Mouse (Mus musculus) kidney, embryonic 14.5 days (tissue): ENCODE measurements around the gene Ralb. TPM values are rescaled to one million over a fixed set of nuclear protein-coding genes. Genes with fewer than 3 reads are reported as not detected.

ENCODE experiments used
- ATAC-seq: fragments of 200-750 bp; cut with Nextera tagmentation; 2 replicates; pipeline ENCODE4 v1.8.0; 2017; ENCODE audit warnings: moderate number of reproducible peaks, mild to moderate bottlenecking, moderate TSS enrichment, moderate library complexity; ENCODE audit not compliant: low FRiP score, low TSS enrichment
- H3K27ac ChIP-seq: fragments of 300-500 bp; sonication (generic); 2 replicates; pipeline ENCODE4 v1.5.1; 2014; ENCODE audit warnings: low read depth, mild to moderate bottlenecking, low read length, moderate library complexity, mixed read lengths
- H3K27me3 ChIP-seq: fragments of 300-500 bp; sonication (generic); 2 replicates; pipeline ENCODE4 v1.6.1; 2014; ENCODE audit warnings: mild to moderate bottlenecking, low read length; ENCODE audit not compliant: control insufficient read depth, insufficient read depth
- H3K36me3 ChIP-seq: fragments of 300-500 bp; sonication (generic); 2 replicates; pipeline ENCODE4 v1.6.1; 2014; ENCODE audit warnings: low read length, mixed read lengths; ENCODE audit not compliant: control insufficient read depth, insufficient read depth
- H3K4me1 ChIP-seq: fragments of 300-500 bp; sonication (generic); 2 replicates; pipeline ENCODE4 v1.6.1; 2014; ENCODE audit warnings: low read length, mixed read lengths; ENCODE audit not compliant: control insufficient read depth, insufficient read depth
- H3K4me2 ChIP-seq: fragments of 300-500 bp; sonication (generic); replicated peaks from 2 replicates; pipeline ENCODE4 v1.6.1; 2014; ENCODE audit warnings: low read depth, mild to moderate bottlenecking, low read length
- H3K4me3 ChIP-seq: fragments of 300-500 bp; sonication (generic); 2 replicates; pipeline ENCODE4 v1.5.1; 2014; ENCODE audit warnings: mild to moderate bottlenecking, low read length
- H3K9ac ChIP-seq: fragments of 300-500 bp; sonication (generic); 2 replicates; pipeline ENCODE4 v1.6.1; 2014; ENCODE audit warnings: low read depth, mild to moderate bottlenecking, low read length, moderate library complexity
- H3K9me3 ChIP-seq: fragments of 300-500 bp; sonication (generic); 2 replicates; pipeline ENCODE4 v1.6.1; 2016; ENCODE audit warnings: low read length; ENCODE audit not compliant: control insufficient read depth
- WGBS: fragments of 180-500 bp; shearing (Covaris S2); extraction: QIAGEN DNeasy Blood & Tissue Kit; methylation state at CpG from one replicate; pipeline ENCODE4 v1.1.7; 2014; 5-methylcytosine and 5-hydroxymethylcytosine counted together
- polyA plus RNA-seq: library from polyadenylated mRNA; unstranded; fragments of >200 nt; fragmentation: Nextera tagmentation; extraction: Ambion mirVana; gene quantifications from 2 replicates; pipeline ENCODE4 v1.2.1, GENCODE M21; 2014

Ralb gene
- polyA plus RNA-seq, 1 experiment from 2014 or later: 123 TPM

GRCm38 (mm10) chr1:119530941-119531340 lies 26.3 kb upstream of the Ralb start:
- Histone ChIP-seq H3K36me3 (peaks cover 19% of the 10 kb centered on the region), H3K27ac (no peak overlapping the region), H3K9ac (no peak overlapping the region), H3K9me3 (peaks cover 18% of the 10 kb centered on the region), H3K27me3 (no peaks in the 10 kb centered on the region), H3K4me2 (no peak overlapping the region), H3K4me3 (no peak overlapping the region), H3K4me1 (peaks cover 5% of the 10 kb centered on the region; the same call in 1 of the 2 replicates)
- ATAC-seq: no peak
- 91% methylated on average over 13 of the region's 13 CpGs for WGBS

DNA sequence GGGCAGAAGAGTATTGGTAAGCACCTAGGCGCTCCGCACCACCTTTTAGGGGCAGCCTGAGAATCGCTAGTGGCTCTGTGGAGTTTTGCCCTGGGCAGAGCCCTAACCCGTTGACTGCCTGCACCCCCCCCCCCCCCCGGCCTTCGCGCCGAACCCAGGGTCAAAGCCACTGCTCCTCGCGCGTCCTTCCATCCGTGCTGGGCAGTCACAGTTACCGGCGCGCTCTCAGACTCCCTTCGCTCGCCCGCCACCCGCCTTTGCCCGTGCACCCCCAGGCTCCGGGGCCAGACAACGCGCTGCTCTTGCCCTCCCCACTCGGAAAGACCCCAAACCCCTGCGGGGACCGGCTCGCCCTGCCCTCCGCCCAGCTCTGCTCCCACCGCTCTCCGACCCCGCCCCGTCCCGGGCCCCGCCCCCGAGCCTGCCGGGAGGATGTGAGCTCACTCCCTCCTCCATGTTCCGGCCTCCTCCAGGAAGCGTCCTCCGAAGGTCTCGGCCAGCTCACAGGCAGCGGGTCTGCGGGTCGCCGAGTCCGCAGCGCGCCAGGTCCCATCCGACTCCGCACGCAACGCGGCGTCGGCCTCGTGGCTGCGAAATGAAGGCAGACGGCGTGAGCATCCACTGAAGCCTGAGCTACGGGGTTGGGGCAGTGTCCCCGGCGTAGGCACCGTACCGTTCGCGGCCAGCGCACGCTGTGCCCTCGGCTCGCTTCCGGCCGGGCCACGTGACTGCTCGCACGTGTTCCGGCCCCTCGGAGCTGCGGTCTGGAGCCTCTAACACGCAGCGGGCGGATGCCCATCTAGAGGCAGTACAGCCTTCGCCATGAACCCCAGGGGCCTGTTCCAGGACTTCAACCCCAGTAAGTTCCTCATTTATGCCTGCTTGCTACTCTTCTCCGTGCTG lies 21.3 kb upstream of the Ralb start, which contains the start of gene Tmem185b:
Gene Tmem185b, plus strand, starts transcription at position 472 of the 903 bp plus-strand sequence.
- H3K4me1 ChIP-seq: peaks cover 14% of the 10 kb centered on the region; the same call in 1 of the 2 replicates
- H3K4me3 ChIP-seq: peak within 1 kb of the TSS; percentile 64
- peak within 1 kb of the TSS; percentile 79 for H3K27ac ChIP-seq
- peak; percentile 96 for ATAC-seq
- no peaks in the 10 kb centered on the region for H3K27me3 ChIP-seq
- WGBS: 2% methylated on average over 63 of the region's 82 CpGs
- peaks cover 19% of the 10 kb centered on the region for H3K36me3 ChIP-seq
- H3K9ac ChIP-seq: peak within 1 kb of the TSS; percentile 78
- peak within 1 kb of the TSS; percentile 79 for H3K4me2 ChIP-seq
- peaks cover 18% of the 10 kb centered on the region for H3K9me3 ChIP-seq

- H3K27ac ChIP-seq: no peak overlapping the region
- H3K9me3 ChIP-seq: peaks cover 18% of the 10 kb centered on the region
- peak overlapping the region; percentile 79 for H3K4me2 ChIP-seq
Observed at GRCm38 (mm10) chr1:119525004-119525444, 20.4 kb upstream of the Ralb start.

GRCm38 (mm10) chr1:119523826-119524225 lies 19.2 kb upstream of the Ralb start:
- H3K9me3 ChIP-seq: peaks cover 14% of the 10 kb centered on the region
- H3K4me1 ChIP-seq: peaks cover 14% of the 10 kb centered on the region; the same call in 1 of the 2 replicates
- 83% methylated on average over 7 of the region's 7 CpGs for WGBS
- no peak overlapping the region for H3K27ac ChIP-seq
- H3K27me3 ChIP-seq: no peaks in the 10 kb centered on the region
- no peak for ATAC-seq
- no peak overlapping the region for H3K4me3 ChIP-seq
- H3K9ac ChIP-seq: no peak overlapping the region
- H3K4me2 ChIP-seq: no peak overlapping the region
- peaks cover 13% of the 10 kb centered on the region for H3K36me3 ChIP-seq

More at GRCm38 (mm10) chr1:119525004-119525444, 20.4 kb upstream of the Ralb start:
- ATAC-seq: no peak
- peak overlapping the region; percentile 64; the same call in 1 of the 2 replicates for H3K4me3 ChIP-seq
- peaks cover 19% of the 10 kb centered on the region for H3K36me3 ChIP-seq
- WGBS: 22% methylated on average over 5 of the region's 5 CpGs
- H3K27me3 ChIP-seq: no peaks in the 10 kb centered on the region
- H3K9ac ChIP-seq: no peak overlapping the region
- peaks cover 14% of the 10 kb centered on the region; the same call in 1 of the 2 replicates for H3K4me1 ChIP-seq

GRCm38 (mm10) chr1:119523369-119523768 lies 18.8 kb upstream of the Ralb start:
- ATAC-seq: no peak
- peaks cover 10% of the 10 kb centered on the region for H3K36me3 ChIP-seq
- H3K27me3 ChIP-seq: no peaks in the 10 kb centered on the region
- WGBS: 85% methylated on average over 6 of the region's 7 CpGs
- H3K4me3 ChIP-seq: no peak overlapping the region
- peaks cover 9% of the 10 kb centered on the region for H3K9me3 ChIP-seq
- no peak overlapping the region for H3K27ac ChIP-seq
- no peak overlapping the region for H3K4me2 ChIP-seq
- no peak overlapping the region for H3K9ac ChIP-seq
- peaks cover 14% of the 10 kb centered on the region; the same call in 1 of the 2 replicates for H3K4me1 ChIP-seq

DNA sequence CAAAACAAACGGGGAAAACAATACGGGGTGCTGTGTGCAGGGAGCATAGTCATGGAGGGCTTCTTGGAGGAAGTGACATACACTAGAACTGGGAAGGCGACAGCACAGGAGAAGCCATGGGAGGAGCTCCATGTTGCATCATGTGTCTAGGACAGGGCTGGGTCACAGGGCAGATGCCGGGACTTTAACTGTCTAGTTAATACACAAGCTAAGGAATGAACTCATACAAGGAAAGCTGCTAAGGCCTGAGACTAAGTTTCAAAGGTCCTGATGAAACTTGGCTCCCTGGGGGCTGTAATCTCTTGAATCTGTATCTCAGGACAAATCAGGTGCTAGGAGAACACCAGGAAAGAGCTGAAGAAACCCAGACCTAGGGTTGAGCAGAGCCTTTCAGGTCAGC lies 18.1 kb upstream of the Ralb start:
- no peak overlapping the region for H3K4me3 ChIP-seq
- H3K9ac ChIP-seq: no peak overlapping the region
- peaks cover 6% of the 10 kb centered on the region for H3K36me3 ChIP-seq
- peaks cover 9% of the 10 kb centered on the region for H3K9me3 ChIP-seq
- H3K4me1 ChIP-seq: peaks cover 14% of the 10 kb centered on the region; the same call in 1 of the 2 replicates
- no peak for ATAC-seq
- H3K27me3 ChIP-seq: no peaks in the 10 kb centered on the region
- 79% methylated on average over 4 of the region's 4 CpGs for WGBS
- H3K4me2 ChIP-seq: no peak overlapping the region
- H3K27ac ChIP-seq: no peak overlapping the region

DNA sequence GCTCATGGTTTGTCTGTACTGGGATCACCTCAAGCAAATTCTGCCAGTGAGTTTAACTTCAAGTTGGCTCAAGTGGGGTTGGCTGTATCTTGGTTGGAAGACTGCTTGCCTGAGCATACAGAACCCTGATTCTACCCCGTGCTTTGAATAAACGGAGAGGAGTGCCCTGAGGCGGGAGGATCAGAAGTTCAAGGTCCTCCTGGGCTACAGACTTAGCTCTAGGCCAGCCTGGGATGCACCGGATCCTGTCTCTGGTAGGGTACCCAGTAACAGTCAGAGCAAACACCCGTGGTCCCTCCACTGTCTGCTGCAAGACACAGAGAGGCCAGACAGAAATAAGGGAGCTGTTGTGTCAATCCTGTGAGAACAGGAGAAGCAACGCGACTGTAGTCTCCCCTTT lies 17.1 kb upstream of the Ralb start:
- Histone ChIP-seq H3K4me3 (no peak overlapping the region), H3K9ac (no peak overlapping the region), H3K27ac (no peak overlapping the region), H3K36me3 (no peaks in the 10 kb centered on the region), H3K4me1 (peaks cover 14% of the 10 kb centered on the region; the same call in 1 of the 2 replicates), H3K9me3 (no peaks in the 10 kb centered on the region; the same call in 1 of the 2 replicates), H3K4me2 (no peak overlapping the region), H3K27me3 (no peaks in the 10 kb centered on the region)
- ATAC-seq: no peak
- WGBS: 83% methylated on average over 7 of the region's 7 CpGs

DNA sequence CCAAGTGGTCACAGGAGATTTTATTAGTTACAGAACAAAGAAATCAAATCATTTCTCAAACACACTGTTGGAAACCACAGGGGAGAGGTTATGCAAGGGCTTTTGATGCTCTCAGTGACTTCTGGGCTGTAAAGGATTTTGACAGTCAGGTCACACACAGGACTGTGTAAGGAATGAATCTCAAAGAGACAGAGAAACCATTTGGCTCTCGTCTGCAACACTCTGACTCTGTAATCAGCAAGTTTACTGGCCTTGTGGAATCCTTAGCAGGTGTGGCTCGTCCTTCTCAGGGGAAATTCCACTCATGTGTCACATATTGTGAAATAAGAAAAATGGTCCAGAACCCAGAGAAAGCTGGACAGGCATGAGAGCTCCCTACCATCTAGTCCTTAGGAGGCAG lies 16.4 kb upstream of the Ralb start:
- Histone ChIP-seq H3K4me3 (no peak overlapping the region), H3K36me3 (no peaks in the 10 kb centered on the region), H3K27ac (no peak overlapping the region), H3K9ac (no peak overlapping the region), H3K9me3 (no peaks in the 10 kb centered on the region), H3K4me2 (no peak overlapping the region), H3K4me1 (peaks cover 10% of the 10 kb centered on the region; the same call in 1 of the 2 replicates), H3K27me3 (no peaks in the 10 kb centered on the region)
- no peak for ATAC-seq
- WGBS: 35% methylated on average over 2 of the region's 2 CpGs

GRCm38 (mm10) chr1:119519286-119519685 lies 14.7 kb upstream of the Ralb start:
- WGBS: 70% methylated on average over 6 of the region's 6 CpGs
- Histone ChIP-seq H3K4me1 (no peaks in the 10 kb centered on the region), H3K36me3 (no peaks in the 10 kb centered on the region), H3K27me3 (no peaks in the 10 kb centered on the region), H3K4me2 (no peak overlapping the region), H3K27ac (no peak overlapping the region), H3K4me3 (no peak overlapping the region), H3K9ac (no peak overlapping the region), H3K9me3 (no peaks in the 10 kb centered on the region)
- ATAC-seq: no peak
